Mouse (Mus musculus): ENCODE data around the gene Cd2bp2. TPM values are rescaled to one million over a fixed set of nuclear protein-coding genes. Genes with fewer than 3 reads are reported as not detected.

Gene Cd2bp2
- 70.4 and 72.7 TPM in 2 replicates for polyA plus RNA-seq (2015; fragmentation: Nextera tagmentation; extraction: Ambion mirVana)

DNA sequence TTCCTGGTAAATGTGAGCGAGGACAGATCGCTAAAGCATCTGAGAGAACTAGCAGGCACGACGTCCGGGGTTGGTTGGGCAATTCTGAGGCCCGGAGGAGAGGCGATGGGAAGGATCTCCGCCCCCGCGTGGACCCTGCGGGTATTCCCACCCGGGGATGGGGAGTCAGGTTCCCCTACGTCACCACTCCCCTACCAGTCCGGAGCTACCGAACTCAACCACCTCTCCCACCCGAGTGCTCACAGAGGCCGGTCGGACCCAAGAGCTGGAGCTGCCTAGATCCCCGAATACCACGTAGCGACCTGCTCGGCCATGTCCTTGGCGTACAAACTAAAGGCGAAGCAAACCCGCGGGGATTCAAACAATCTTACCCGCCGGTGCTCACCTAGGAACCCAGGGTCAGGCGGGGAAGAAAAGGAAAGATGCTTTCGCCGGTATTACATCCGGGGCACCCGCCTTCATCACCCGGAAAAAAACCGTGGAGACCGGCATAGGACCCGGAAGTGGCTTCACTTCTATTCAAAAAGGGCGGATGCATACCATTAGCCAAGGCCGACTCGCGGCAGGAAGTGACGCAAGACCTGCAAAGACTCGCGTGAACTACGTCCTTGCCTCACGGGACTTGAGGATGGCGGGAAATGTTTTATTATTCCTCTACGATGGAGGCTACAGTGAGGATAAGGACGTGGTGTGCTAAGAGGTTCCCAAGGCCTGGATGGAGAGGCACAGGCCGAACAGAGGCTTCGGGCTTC lies at the start of gene Cd2bp2:
Gene Cd2bp2 (minus strand): TSS at position 507 of the 752 bp plus-strand sequence.
- Histone ChIP-seq H3K4me3 (ENCODE audit: low read length) (peak within 1 kb of the TSS; percentile 71), H3K4me2 (ENCODE audit: low read length) (peak within 1 kb of the TSS; percentile 92), H3K27ac (ENCODE audit: low read depth, low read length) (peak within 1 kb of the TSS; percentile 87), H3K36me3 (ENCODE audit: control insufficient read depth, insufficient read depth, low read length) (peaks cover 49% of the 10 kb centered on the region), H3K9ac (ENCODE audit: low read depth, low read length) (peak within 1 kb of the TSS; percentile 80), H3K9me3 (ENCODE audit: control insufficient read depth, low read length) (no peaks in the 10 kb centered on the region), H3K27me3 (replicated peaks; ENCODE audit: control insufficient read depth, insufficient read depth, low read length) (no peaks in the 10 kb centered on the region), H3K4me1 (ENCODE audit: control insufficient read depth, insufficient read depth, low read depth, low read length) (peaks cover 17% of the 10 kb centered on the region)
- WGBS = under 1% methylated on average over 51 of the region's 51 CpGs
- ATAC-seq = peak; percentile 98

DNA sequence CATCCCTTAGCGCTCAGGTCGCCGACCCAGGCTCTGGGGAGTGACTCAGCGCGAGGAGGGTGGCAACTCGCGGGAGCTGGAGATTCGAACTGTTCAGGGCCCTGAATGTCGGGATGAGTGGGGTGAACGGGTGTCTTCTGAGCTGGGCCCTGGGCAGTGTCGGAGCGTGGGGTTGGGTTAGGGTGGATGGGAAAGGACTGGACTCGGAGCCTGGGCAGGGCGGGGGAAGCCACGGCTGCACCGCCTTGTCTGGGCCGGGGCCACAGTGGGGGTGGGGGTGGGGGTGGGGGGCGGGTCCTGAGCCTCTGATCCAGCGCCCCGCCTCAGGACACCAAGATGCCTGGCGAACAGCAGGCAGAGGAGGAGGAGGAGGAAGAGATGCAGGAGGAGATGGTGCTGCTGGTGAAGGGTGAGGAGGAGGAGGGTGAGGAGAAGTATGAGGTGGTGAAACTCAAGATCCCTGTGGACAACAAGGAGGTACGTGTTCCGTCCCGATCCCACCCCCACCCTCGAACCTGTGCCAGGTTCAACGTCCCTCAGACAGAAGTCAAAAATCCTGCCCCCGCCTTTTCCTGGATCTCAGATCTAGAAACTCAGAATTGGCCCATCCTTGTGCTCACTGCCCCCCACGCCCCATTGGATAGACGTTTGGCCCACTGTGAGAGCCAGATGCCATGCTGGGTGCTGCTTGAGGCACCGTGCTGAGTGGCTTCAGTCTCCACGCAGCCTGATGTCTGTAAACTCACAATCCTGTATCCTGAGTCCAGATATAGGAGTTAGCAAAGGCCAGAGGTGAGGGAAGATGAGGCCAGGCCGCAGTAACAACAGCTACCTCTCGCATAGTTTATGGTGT lies 49.0 kb upstream of the Cd2bp2 start:
- peak overlapping the region; percentile 94 for H3K4me2 ChIP-seq (ENCODE audit: low read length)
- WGBS = 14% methylated on average over 25 of the region's 33 CpGs
- H3K4me1 ChIP-seq (ENCODE audit: control insufficient read depth, insufficient read depth, low read depth, low read length) = peaks cover 17% of the 10 kb centered on the region
- no peaks in the 10 kb centered on the region for H3K27me3 ChIP-seq (replicated peaks; ENCODE audit: control insufficient read depth, insufficient read depth, low read length)
- peak; percentile 75 for ATAC-seq
- H3K36me3 ChIP-seq (ENCODE audit: control insufficient read depth, insufficient read depth, low read length) = peaks cover 4% of the 10 kb centered on the region; the same call in 1 of the 2 replicates
- peak overlapping the region; percentile 88 for H3K27ac ChIP-seq (ENCODE audit: low read depth, low read length)
- H3K4me3 ChIP-seq (ENCODE audit: low read length) = peak overlapping the region; percentile 93
- peak overlapping the region; percentile 98 for H3K9ac ChIP-seq (ENCODE audit: low read depth, low read length)
- no peaks in the 10 kb centered on the region for H3K9me3 ChIP-seq (ENCODE audit: control insufficient read depth, low read length)

DNA sequence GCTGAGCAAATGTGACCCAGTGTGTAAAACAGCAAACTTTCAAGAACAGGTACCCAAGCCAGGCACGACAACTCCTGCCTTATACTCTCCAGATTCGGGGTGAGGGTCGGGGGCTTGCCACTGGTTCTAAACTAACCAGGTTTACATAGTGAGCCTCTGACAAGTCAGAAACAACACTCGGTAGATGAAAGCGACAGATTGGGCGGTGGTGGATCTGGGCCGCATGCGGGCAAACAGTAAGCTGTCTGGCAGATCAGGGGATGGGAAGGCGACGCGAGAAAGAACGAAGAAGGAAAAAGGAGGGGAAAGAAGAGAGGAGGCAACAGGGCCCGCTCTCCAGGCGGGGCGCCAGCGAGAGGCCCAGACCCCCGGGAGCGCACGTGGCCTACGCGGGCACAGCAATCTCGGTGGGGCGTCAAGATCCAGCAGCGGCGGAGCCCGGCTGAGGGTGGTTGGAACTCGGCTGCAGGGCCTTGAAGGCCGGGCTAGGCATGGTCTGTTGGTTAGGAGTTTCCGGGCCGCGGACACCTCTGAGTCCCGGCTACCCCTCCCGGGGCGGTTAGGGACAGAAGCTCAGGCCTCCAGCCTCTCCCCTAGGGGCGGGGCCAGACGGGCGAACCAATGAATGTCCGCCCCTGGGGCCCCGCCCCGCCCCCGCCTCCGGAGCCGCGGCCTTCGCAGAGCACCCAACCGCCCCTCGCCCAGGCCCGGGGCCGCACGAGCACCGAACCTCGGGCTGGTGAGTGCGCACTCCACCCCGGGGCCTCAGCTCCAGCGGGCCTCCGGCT lies 48.2 kb upstream of the Cd2bp2 start, which contains the start of gene Zfp771:
Gene Zfp771 (plus strand): TSS at position 405 of the 788 bp plus-strand sequence.
- Histone ChIP-seq H3K9me3 (ENCODE audit: control insufficient read depth, low read length) (no peaks in the 10 kb centered on the region), H3K4me1 (ENCODE audit: control insufficient read depth, insufficient read depth, low read depth, low read length) (peaks cover 17% of the 10 kb centered on the region), H3K4me2 (ENCODE audit: low read length) (peak within 1 kb of the TSS; percentile 94), H3K4me3 (ENCODE audit: low read length) (peak within 1 kb of the TSS; percentile 93), H3K36me3 (ENCODE audit: control insufficient read depth, insufficient read depth, low read length) (no peaks in the 10 kb centered on the region; the same call in 1 of the 2 replicates), H3K27ac (ENCODE audit: low read depth, low read length) (peak within 1 kb of the TSS; percentile 88), H3K9ac (ENCODE audit: low read depth, low read length) (peak within 1 kb of the TSS; percentile 98), H3K27me3 (replicated peaks; ENCODE audit: control insufficient read depth, insufficient read depth, low read length) (no peaks in the 10 kb centered on the region)
- WGBS = under 1% methylated on average over 44 of the region's 56 CpGs
- peak; percentile 96 for ATAC-seq

DNA sequence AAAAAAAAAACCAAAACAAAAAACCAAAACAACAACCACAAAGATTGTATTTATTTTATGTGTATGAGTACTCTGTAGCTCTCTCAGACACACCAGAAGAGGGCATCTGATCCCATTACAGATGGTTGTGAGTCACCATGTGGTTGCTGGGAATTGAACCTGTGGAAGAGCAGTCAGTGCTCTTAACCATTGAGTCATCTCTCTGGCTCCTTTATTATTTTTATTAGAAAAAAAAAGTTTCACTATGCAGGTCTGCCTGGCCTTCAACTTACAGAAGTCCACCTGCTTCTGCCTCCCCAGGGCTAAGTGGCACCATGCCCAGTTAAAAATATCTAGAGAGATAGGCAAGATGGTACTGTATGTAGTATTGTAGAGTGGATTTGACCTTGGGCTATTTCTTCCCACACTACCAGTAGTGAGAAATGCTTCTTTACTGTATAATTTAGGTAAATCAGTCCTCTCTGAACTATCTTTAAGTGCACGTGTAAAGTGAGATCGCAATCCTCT lies 47.6 kb upstream of the Cd2bp2 start:
- H3K36me3 ChIP-seq (ENCODE audit: control insufficient read depth, insufficient read depth, low read length) = peaks cover 6% of the 10 kb centered on the region; the same call in 1 of the 2 replicates
- H3K4me1 ChIP-seq (ENCODE audit: control insufficient read depth, insufficient read depth, low read depth, low read length) = peaks cover 17% of the 10 kb centered on the region
- H3K9ac ChIP-seq (ENCODE audit: low read depth, low read length) = no peak overlapping the region
- ATAC-seq = no peak
- 37% methylated on average over 2 of the region's 2 CpGs for WGBS
- peak overlapping the region; percentile 94 for H3K4me2 ChIP-seq (ENCODE audit: low read length)
- no peaks in the 10 kb centered on the region for H3K27me3 ChIP-seq (replicated peaks; ENCODE audit: control insufficient read depth, insufficient read depth, low read length)
- H3K27ac ChIP-seq (ENCODE audit: low read depth, low read length) = no peak overlapping the region; the same call in none of the 2 replicates
- no peaks in the 10 kb centered on the region for H3K9me3 ChIP-seq (ENCODE audit: control insufficient read depth, low read length)
- H3K4me3 ChIP-seq (ENCODE audit: low read length) = peak overlapping the region; percentile 93; the same call in 1 of the 2 replicates

DNA sequence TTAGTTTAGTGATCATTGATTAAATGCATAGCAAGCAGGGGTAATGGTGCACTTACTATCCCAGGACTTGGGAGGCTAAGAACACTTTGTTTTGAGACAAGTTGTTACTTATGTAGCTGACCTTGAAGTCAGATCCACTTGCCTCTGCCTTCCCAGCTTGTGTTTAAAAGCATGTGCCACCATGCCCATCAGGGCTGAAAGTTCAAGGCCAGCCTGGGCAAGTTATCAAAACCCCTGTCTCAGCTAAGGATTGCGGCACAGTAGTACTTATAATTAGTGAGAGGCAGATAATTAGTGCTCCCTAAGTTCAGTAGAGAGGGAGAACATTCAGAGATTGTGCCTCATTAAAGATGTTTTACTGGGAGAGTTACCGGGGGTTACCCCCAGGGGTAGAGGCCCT lies 38.9 kb upstream of the Cd2bp2 start:
- 87% methylated on average over 2 of the region's 2 CpGs for WGBS
- Histone ChIP-seq H3K27me3 (replicated peaks; ENCODE audit: control insufficient read depth, insufficient read depth, low read length) (no peaks in the 10 kb centered on the region), H3K9me3 (ENCODE audit: control insufficient read depth, low read length) (no peaks in the 10 kb centered on the region), H3K9ac (ENCODE audit: low read depth, low read length) (no peak overlapping the region), H3K4me3 (ENCODE audit: low read length) (no peak overlapping the region), H3K36me3 (ENCODE audit: control insufficient read depth, insufficient read depth, low read length) (peaks cover 27% of the 10 kb centered on the region), H3K4me2 (ENCODE audit: low read length) (peak overlapping the region; percentile 15; the same call in 1 of the 2 replicates), H3K27ac (ENCODE audit: low read depth, low read length) (no peak overlapping the region), H3K4me1 (ENCODE audit: control insufficient read depth, insufficient read depth, low read depth, low read length) (peaks cover 31% of the 10 kb centered on the region)
- no peak for ATAC-seq

DNA sequence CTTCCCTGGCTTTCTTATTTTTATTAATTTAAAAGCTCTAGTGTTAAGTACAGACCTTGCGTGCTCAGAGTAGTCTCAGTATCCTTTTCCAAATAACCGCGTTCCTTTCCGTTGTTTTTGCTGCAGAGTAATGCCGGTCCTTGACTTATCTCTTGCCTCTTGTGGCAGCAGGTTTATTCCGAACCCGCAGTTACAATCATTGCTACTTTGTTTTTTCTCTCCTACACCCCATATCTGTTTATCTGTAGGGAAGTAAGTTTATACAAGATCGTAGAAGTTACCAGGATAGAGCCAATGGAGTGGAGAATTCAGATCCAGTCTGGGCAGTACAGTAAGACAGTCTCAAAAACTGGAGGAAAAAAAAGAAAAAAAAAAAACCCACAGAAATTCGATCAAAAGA lies 37.9 kb upstream of the Cd2bp2 start:
- Histone ChIP-seq H3K4me1 (ENCODE audit: control insufficient read depth, insufficient read depth, low read depth, low read length) (peaks cover 31% of the 10 kb centered on the region), H3K36me3 (ENCODE audit: control insufficient read depth, insufficient read depth, low read length) (peaks cover 24% of the 10 kb centered on the region), H3K9me3 (ENCODE audit: control insufficient read depth, low read length) (no peaks in the 10 kb centered on the region), H3K4me3 (ENCODE audit: low read length) (peak overlapping the region; percentile 86), H3K27ac (ENCODE audit: low read depth, low read length) (peak overlapping the region; percentile 98), H3K4me2 (ENCODE audit: low read length) (peak overlapping the region; percentile 72), H3K9ac (ENCODE audit: low read depth, low read length) (peak overlapping the region; percentile 96), H3K27me3 (replicated peaks; ENCODE audit: control insufficient read depth, insufficient read depth, low read length) (no peaks in the 10 kb centered on the region)
- no peak for ATAC-seq
- WGBS = 5% methylated on average over 9 of the region's 9 CpGs

DNA sequence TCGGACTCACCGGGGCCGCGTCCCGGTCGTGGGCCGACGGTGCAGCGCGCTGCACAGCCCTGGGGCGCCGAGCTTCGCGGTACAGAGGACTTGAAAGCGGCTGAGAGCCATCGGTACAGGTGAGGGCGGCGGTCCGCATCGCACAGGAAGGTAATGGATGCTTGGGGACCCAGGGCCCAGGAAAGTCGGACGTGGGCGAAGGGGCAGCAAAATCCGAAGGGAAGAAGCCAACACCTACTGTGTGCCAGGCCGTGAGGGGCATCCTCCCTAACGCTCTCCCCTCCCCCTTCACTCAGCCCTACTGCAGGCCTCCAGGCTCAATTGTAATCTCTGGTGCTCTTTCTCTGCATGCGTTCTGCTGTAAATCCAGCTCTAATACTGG lies 37.5 kb upstream of the Cd2bp2 start:
- Histone ChIP-seq H3K9me3 (ENCODE audit: control insufficient read depth, low read length) (no peaks in the 10 kb centered on the region), H3K36me3 (ENCODE audit: control insufficient read depth, insufficient read depth, low read length) (peaks cover 21% of the 10 kb centered on the region)
- WGBS = under 1% methylated on average over 27 of the region's 27 CpGs

DNA sequence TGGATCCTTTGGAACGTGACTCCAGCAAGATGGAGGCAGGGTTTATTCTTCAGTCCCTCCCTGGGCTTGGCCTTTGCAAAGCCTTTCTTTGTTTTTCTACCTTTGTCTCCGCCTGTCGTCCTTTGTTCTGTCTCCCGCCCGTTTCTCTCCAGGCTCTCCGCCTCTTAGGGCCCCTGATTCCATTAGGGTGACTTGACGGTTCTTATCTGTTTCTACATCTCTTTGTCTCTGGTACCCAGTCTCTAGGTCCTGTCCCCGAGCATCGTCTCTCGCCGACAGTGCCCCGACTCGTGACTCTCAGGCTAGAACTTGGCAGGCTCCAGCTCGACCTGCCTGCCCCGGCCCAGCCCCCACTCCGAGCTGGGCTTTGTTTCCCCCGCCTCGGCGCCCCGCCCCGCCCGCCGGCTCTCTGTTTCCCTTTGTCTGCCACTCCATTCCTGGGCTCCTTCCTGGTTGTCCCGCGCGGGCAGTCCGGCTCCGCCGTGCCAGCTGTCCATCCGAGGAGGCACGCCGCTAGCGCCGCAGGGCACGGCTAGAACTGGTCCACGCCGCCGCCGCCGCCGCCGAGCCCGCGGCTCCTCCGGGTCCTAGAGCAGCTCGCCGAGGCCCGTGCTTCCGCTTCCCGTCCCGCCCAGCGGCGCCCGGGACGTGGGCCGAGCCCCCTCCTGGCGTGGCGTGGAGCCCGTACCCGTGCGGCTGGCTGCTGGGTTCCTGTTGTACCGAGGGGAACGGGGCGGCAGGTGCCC lies 36.9 kb upstream of the Cd2bp2 start, which contains the start of the genes Zfp553 and Sept1:
Gene Zfp553 (plus strand): TSS at position 440 of the 746 bp plus-strand sequence.
Gene Sept1 (minus strand): TSS at position 509 of the 746 bp plus-strand sequence.
- Histone ChIP-seq H3K27ac (ENCODE audit: low read depth, low read length) (peak within 1 kb of the TSS; percentile 98), H3K36me3 (ENCODE audit: control insufficient read depth, insufficient read depth, low read length) (peaks cover 21% of the 10 kb centered on the region), H3K4me3 (ENCODE audit: low read length) (peak within 1 kb of the TSS; percentile 86), H3K4me2 (ENCODE audit: low read length) (peak within 1 kb of the TSS; percentile 72), H3K27me3 (replicated peaks; ENCODE audit: control insufficient read depth, insufficient read depth, low read length) (no peaks in the 10 kb centered on the region), H3K9me3 (ENCODE audit: control insufficient read depth, low read length) (no peaks in the 10 kb centered on the region), H3K4me1 (ENCODE audit: control insufficient read depth, insufficient read depth, low read depth, low read length) (peaks cover 31% of the 10 kb centered on the region), H3K9ac (ENCODE audit: low read depth, low read length) (peak within 1 kb of the TSS; percentile 96)
- peak; percentile 93 for ATAC-seq
- under 1% methylated on average over 62 of the region's 64 CpGs for WGBS

More for the DNA sequence above, 37.5 kb upstream of the Cd2bp2 start:
- Histone ChIP-seq H3K27ac (ENCODE audit: low read depth, low read length) (peak overlapping the region; percentile 98), H3K4me2 (ENCODE audit: low read length) (peak overlapping the region; percentile 72), H3K4me1 (ENCODE audit: control insufficient read depth, insufficient read depth, low read depth, low read length) (peaks cover 31% of the 10 kb centered on the region), H3K4me3 (ENCODE audit: low read length) (peak overlapping the region; percentile 86), H3K27me3 (replicated peaks; ENCODE audit: control insufficient read depth, insufficient read depth, low read length) (no peaks in the 10 kb centered on the region), H3K9ac (ENCODE audit: low read depth, low read length) (peak overlapping the region; percentile 96)
- ATAC-seq = peak; percentile 41

Measured in hindbrain, embryonic 16.5 days (tissue).